Mouse (Mus musculus): ENCODE data around the gene Grik2. TPM values are rescaled to one million over a fixed set of nuclear protein-coding genes. Genes with fewer than 3 reads are reported as not detected.
A peak's percentile ranks its signal among the peaks of the same experiment; 100 is the strongest.

Gene Grik2
- under 1 TPM; 0.10 to 0.48 TPM for total RNA-seq (2021)
- long read RNA-seq, experiment 1, partial matches to known transcripts = 0 of 1 reads
- long read RNA-seq, experiment 1, other reads (novel, unspliced or antisense) = 1 of 1 reads
- long read RNA-seq, experiment 2 = 0 reads

DNA sequence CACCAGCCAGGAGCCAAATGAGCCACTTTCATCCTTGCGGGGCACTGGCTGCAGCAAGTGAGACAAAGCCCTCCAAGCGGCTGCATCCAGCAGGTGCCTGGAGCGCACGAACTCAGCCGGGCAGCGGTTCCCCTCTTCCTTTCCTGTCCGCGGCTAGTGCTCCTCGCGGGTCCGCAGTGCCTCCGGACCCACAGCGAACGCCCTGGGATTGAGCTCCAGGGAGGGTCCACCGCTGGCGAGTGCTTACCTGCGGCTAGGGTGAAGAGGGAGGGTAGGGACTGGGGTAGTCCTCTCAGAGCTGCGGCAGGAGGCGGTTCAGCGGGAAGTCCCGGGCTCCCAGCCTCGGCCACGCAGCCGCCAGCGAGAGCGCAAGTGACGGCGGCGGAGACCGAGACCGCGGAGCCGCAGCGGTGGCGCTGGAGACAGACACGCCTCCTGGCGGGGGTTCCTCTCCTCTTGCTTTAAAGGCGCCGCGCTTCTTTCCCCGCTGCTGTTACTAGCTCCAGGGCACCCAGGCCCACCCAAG, at the start of gene Grik2:
Grik2 (minus strand) TSS at position 386 of the 526 bp plus-strand sequence.
- DNase-seq = peak; percentile 13

DNA sequence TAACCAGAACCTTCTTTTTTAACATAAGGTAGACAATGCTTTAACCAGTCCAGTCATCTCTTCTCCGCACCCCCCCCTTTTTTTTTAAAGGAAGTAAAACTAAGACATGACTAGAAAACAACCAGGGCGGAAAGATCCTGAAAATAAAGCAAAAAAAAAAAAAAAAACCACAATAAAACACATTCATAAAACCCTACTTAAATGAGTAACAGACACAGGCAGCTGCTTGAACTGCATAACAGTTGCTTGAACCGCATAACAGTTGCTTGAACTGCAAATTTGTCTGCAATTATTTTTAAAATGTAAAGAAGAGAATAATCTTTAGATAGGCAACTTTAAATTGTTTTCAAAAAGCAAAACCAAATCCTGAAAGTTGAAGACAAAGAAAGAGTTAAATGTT, 45.8 kb upstream of the Grik2 start:
- no peak for DNase-seq

DNA sequence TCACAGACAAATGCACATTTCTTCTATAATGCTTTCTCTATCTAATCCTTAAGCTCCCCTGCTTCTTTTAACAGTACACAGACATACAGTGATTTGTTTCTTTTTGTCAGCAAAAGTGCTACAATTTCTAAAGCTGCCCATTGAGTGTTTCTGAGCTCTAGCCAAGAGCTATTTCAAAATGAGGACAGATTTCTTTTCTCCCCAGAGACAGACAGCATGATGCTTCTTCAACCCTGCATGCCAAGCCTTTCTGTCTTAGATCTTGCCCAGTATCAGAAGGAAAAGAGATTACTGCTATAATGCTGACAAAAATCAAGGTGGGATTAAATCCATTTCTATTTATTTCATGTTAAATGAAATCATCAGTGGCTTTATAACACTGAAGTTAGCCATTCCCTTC, 18.7 kb upstream of the Grik2 start:
- DNase-seq = no peak

DNA sequence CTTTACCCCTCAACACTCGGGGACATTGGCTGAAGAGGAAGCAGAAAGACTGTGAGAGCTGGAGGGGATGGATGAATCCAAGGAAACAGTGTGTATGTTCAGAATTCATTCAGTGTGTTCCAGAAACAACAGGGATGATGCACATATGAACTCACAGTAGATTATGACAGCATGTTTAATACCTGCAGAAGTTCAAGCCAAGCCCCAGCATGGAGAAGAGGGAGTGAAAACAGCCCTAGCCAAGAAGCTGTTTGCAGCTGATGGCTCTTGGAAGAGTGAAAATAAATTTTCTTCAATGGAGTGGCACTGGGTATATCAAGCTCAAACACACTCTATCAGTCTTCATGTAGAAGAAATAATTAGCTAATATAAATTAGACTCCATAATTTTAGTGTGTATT, 12.4 kb upstream of the Grik2 start:
- DNase-seq = no peak

DNA sequence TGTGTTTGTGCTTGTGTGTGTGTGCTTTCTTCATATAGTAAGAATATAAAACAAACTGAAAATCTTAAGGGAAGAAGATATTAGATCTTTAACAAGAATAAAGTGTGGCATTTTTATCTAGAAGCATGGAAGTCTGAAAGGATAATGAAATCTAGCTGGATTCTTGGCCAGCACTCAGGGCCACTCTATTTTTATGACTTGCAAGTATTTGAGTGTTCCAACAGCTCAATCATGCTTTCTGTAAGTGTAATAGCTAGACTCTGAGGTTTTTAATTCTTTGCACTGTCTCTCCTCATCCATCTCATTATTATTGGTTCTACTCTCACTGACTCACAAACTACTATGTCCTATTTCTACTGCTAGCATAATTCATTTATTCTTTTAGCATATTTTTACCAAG, 5.6 kb upstream of the Grik2 start:
- no peak for DNase-seq

DNA sequence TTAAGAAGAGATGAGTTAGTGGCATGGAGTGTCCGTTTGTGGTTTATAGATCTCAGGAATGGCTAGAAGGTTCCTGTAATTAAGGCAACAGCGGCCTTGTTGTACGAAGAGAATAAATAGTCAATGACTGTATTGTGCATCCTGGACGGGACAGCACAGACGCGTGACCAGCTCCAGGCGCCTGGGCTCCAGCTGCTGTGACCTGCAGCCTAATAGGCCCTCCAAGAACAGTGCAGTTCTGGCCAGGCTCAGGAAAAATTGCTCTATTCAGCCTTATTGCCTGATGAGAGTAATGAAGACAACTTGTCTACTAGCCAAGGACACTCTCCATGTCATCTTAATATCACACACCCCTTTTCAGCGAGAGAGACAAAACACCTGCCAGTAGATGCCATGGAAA, 1.8 kb upstream of the Grik2 start:
- no peak for DNase-seq

DNA sequence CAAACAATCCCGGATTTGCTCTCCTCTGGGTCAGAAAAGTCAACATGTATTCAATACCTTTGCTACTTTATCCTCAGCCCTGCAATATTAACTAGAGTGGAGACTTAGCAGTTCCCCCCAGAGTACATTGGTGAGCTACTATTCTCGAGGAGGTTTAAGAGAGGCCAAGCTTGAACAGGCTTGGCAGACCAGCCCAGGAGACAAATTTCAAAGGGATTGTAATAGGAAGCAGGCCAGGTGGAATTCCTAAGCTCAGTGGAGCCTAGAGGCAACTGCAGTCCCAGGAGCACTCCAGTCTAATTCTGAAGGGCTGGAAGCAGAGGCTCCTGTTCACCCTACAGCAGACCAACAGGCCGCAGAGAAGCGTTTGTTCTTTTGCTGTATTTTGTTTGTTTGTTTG, 1.1 kb upstream of the Grik2 start:
- DNase-seq = no peak

DNA sequence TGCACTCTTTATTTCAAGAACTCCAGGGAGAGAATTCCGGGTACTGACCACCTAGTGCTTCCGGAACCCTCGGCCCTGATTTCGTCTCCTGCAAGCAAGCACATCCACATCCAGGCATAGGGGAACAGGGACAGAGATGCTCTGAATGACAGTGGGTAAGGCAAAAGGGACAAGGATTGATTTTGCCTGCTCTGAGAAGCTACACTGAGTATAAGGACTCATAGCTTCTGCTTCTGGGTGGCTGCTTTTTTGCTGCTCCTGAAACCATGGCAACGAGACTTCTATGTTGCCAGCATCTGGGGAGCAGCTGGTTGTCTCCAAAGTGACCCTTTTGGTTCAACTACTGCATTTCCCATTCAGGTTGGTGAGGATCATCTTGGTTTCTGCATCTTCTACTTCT, 348 bp upstream of the Grik2 start:
- DNase-seq = no peak

DNA sequence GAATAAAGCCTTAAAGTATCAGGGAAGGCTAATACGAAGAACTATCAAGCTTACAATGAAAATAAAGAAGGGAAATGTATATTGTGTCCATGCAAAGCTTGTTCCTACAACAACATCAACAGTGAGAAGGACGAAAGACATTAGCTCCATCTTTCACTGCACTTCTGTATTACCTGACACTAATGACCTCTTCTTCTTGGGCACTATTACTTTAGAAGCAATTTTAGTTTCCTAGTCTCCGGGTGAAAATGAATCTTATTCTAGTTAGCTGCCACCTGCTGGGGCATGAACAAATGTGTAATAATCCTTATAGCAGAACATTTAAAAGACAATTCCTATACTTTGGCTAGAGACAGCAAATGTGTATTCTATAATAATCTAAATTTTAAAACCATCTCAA, 1.9 kb downstream of the Grik2 start:
- no peak for DNase-seq

DNA sequence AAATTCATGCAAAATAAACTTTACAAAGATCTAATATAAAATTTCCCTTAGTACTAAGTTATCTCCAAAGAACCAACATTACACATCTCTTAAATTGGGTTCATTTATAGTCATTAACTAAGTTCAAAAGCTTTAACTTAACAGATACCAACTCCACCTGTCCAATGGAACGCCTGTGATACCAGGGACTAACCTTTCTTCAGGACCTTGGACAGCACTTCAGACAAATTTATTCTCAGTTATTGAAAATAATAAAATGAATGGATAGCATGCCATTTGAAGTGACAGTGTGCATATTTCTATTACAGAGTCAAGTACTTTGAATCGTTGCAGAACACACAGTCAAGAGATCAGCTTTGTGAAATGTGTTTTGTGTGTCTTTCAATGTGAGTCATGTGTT, 3.1 kb downstream of the Grik2 start:
- no peak for DNase-seq

DNA sequence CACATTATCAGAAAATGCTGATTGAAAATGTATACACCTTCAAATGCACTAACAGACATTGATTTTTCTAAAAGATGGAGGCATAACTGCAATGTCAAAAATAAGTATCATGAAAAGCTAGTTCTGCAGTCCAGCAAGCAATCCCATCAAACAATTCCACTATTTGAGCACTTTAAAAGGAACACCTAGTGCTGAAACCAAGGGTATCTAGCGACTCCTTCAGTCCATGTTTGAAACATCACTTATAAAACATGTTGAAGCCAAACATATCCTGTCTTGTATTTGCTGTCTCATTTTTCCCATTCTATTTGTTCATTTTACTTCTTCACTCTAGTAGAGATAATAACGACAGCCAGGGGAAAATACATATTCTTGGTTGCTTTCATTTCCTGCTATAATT, 3.7 kb downstream of the Grik2 start:
- no peak for DNase-seq

DNA sequence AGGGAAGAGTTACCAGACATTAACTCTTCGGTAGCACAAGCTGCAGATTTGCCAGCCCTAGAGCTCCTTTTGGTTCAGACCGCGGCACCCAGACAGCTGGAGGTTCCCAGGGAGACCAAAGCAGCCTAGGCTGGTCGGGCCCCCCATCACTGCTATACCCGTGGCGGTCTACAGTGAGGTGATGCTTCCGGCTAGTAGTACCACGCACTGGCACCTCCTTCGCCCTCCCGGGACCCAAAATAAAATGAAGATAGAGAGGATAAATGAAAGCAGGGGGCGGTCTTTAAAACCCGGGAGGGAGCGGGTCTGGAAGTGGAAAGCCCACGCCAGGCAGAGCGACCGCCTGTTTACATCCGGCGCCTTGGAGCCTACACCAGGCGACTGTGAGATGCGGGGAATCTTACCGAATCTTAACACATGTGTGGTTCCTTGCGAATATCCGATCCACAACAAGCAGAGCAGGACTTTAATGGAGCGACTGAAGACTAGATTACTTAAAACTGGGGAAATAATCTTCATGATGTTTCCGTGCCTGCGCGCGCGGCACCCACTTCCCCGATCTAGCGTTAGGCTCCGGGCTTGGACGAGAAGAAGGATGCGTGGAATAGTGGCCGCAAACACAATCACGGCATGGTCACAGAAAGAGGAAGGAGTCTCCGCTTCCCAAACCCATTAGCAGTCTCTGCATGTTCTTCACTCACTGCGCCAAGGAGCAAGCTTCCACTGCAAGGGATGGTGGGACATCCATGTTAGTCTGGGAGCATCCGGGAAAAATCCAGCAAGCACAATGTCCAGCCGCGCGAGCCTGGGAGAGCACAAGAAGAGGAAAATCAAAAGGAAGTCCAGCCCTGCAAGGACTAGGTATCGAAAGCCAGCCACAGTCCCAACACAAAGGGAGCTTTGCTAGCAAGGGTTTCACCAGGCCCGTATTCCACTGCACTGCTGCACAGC, 5.5 kb downstream of the Grik2 start:
- DNase-seq = no peak

DNA sequence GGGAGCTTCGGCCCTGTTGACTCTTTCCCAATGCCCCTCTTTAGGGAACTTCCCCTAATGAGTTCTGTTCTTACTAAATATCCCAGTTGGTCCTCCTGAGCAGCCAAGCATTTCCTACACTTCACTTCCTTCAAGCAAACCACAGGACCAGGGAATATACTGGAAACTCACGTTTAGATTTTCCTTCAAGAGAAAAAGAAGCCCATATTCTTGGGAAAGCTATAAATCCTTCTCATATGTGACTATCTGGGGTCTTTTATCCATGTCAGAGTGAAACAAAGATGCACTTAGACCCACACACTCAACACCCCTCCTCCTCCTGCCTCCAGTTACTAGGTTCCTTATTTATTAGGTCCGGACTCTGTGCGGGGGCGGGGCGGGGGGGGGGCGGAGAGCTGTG, 6.5 kb downstream of the Grik2 start:
- DNase-seq = no peak

DNA sequence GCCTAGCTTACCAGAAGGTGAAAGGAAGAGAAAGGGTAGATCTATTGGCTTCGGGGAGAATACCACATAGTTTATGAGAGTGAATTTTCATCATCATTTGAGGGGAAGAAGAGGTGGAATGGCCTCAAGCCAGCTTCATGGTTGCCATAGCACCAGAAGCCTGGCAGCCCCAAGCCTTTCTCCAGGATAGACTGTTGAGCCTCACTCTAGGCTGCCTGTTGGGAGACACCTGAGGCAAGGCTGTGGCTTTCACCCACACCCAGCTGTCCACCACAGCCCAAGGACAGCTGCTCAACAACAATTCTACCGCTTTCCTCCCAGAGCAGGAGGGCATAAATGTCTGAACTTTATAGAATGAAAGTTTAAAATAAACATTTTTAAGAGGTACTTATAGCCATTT, 8.1 kb downstream of the Grik2 start:
- no peak for DNase-seq

DNA sequence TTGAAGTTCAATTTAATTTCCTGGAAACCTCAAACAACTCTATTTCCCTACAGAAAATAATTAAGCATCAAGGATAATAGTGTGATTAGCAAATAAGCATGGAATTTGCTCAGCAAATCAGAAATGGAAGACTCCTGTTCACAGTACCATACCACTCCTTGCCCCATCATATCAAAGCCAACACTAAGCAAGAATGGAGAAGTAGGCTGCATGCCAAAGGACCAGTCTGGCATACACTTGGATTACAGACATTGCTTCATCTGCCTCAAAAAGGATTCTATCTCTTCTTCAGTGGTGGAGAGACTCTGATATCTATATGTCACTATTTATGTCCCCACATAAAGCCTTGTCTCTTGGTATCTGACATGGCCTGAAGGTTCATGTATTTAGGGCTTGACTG, 19.7 kb downstream of the Grik2 start:
- DNase-seq = no peak

DNA sequence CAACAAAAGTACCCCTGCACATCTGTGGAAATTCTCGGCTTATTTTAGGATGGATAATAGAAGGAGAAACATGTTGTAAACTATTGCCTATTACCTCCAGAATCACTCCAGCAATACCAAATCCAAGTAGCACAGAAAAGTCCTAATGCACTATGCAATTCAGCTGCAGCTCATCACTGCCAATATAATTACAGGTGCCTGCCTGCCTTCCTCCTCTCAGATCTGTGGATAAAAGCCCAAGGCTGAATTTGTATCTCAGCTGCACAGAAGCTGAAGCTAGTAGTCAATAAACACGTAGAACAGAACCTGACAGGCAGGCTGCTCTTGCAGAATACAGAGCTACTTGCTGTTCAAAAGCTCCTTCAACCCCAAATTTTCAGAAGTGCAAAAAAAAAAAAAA, 21.0 kb downstream of the Grik2 start:
- DNase-seq = no peak

DNA sequence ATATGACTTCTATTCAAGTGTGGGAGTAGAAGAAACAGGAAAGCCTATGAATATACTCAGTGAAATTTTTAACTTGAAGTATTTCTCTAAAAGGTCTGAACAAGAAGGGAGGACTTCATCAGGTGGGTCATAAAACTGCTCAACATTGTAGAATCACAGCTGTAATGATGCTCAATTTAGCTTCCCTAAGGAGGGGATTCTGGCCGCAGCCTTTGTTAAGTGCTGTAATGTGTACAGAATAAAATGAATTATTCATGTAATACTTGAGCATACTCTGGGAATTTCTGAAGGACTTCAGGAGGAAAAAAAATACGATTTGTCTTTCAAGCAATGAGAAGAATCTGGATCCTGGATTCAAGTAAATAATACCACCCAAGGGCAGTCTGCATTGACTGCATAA, 26.0 kb downstream of the Grik2 start:
- no peak for DNase-seq

DNA sequence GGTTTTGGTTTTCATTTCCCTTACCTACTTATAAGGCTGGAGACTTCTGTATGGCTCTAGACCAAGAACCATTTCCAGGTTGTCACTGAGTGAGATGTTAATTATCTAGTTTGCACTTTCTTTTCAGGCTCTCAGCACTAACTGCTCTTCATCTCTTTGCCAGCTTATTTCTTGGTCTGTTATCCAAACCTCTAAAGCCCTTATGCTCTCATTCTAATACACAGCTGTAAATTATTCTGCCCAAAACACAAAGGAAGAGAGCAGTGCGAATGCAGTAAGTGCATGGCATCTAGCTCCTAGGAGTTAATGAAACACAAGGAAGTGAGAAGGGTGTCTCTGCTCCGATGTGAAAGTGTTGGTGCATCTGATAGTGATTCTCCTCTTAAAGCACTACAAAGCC, 36.8 kb downstream of the Grik2 start:
- no peak for DNase-seq

DNA sequence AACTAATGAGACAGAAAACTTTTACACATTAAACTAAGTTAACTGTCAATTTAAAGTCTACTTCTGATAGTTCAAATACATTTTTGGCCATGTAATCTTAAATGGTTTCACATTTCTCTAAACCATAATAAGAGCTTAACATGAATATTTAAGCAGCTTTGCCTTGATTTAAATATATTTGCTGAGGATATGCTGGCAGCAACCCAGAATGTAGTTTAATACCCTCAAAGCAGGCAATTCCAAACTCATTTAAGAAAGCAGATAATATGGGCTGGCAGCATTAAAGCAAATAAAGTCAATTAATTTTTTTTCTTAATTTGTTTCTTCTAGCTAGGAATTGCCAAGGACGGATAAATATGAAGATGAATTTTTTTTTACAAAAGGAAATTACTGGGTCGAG, 56.7 kb downstream of the Grik2 start:
- DNase-seq = no peak

DNA sequence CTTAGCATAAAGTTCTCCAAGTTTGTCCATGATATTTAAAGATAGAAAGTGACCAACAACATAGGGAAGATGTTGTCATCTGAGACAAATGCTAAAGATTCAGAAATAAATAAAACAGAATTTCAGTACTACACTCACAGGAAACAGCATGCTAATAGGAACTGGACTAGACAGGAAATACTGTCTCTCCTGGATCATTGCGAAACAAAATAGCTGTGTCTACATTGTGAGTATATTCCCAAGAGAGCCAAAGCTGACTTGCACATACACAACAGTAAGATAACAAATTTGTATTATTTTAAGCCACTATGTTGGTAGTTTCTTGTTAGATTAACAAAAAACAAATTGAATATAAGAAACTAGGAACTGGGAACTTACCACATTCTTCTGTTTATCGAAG, 64.9 kb downstream of the Grik2 start:
- DNase-seq = no peak

DNA sequence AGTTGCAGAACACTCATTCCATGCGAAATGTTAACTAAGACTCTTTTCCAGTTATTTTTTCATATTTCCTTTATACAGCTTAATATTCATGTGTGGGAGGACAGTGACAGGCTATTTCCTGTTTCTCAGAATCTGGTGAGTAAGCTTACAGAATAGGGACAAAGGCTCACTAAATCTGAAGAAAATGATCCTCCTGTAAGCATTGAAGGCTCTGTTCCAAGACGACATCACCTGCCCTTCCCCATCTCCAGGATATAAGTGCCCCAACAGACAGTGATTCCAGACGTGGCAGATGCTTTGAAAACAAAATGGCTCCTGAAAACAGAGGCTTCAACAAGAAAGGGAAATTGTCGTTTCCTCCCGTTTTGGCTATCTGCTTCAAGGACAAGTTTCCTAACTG, 71.7 kb downstream of the Grik2 start:
- DNase-seq = no peak

DNA sequence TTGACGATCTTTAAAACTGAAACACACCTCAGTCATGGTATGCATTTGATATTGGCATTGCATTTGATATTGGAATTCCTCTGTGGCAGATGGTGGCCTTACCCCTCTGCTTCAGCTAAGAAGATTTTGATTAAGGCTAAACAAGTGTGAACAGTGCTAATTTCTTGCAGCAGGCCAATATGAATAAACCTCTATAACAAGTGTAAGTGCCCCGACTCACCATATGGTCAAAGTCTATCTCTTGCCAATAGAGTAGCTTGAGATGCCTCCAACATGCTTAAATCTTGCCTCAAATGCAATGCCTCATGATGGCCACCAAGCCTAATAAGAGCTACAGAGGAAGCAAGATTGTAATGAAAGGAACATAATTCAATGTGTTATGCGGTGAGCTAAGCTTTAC, 78.8 kb downstream of the Grik2 start:
- no peak for DNase-seq

DNA sequence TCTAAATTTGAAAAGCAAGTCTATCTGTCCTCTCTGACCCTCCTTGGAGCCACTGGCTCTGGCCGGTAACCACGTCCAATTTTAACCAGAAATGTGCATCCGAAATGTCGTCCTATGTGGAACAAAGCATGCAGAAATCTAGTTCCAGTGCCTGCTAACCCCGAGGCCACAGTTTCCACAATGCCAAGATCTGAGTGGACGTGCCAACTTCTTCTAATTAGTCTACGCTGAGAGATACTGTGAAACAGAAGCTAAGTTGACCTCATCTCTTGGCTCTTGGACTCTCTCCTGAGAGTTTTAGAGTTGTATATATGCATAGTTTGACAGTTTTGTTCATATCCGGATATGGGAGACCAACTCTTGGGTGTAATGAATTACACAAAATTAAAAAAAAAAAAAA, 84.1 kb downstream of the Grik2 start:
- DNase-seq = no peak

DNA sequence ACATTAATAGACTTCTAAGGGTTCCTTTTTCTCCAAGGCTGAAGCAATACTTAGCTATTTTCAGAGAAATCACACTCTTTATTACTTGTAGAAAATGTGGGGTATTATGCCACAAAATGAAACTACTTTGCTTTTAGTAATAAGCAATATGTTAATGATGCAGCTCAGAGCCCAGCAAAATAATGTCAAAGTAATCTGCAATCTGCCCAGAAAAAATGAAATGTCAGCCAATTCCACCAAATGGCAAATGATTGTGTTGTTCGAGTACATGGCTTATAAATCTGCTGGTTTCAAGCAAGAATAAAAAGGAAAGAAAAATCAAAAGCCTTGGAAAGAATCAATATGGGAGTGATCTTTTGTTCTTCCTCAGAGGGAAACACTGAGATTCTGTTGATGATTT, 136.2 kb downstream of the Grik2 start:
- DNase-seq = no peak

Measured in gastrocnemius, postnatal 25 days (tissue).